Comparison of ENCODE assay signal across 11 mouse cellular contexts in the genomic region with DNA sequence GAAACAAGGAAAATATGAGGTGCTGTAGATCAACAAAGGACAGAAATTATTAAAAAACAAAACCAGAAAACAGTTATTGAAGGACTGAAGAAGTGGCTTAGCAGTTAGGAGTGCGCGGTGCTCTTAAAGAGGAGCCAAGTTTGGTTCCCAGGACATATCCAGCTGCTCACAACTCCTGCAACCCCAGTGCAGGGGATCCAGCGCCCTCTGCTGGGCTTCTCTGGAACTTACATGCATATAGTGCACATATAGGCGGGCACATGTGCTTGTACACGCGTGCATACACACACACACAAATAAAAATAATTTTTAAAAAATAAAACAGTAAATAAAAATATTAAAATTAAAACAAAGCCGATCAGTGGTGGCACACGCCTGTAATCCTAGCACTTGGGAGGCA. TPM values are rescaled to one million over a fixed set of nuclear protein-coding genes. Genes with fewer than 3 reads are reported as not detected.
A peak's percentile ranks its signal among the peaks of the same experiment; 100 is the strongest.
DNase-seq lines count a peak whose midpoint lies in the region; ATAC-seq and TF ChIP-seq lines count a peak whose summit lies in the region.
"Had no signal": no experiment of that assay in that cellular context is flagged by ENCODE, and none has a peak within 500 bp of the region (broad histone marks: within the 10 kb centered on the region; RNA-seq: fewer than 3 reads in every experiment).

No protein-coding gene starts in this region.

- H3K4me3 ChIP-seq in left cerebral cortex, adult 2 months, result no peak overlapping the region
- H3K4me3 ChIP-seq in small intestine, adult 2 months (ENCODE audit: low read depth, low read length), result no peak overlapping the region
- H3K4me3 ChIP-seq in midbrain, embryonic 14.5 days (replicated peaks; ENCODE audit: low read depth, low read length), result no peak overlapping the region
- H3K4me3 ChIP-seq: stomach, embryonic 15.5 days had no signal

- H3K9me3 ChIP-seq in midbrain, embryonic 14.5 days (ENCODE audit: control insufficient read depth, low read length), result no peaks in the 10 kb centered on the region
- H3K9me3 ChIP-seq: stomach, embryonic 15.5 days had no signal

- ATAC-seq in CD4-positive, CD25-positive, alpha-beta regulatory T cell, adult 4 months, result no peak
- ATAC-seq in midbrain, embryonic 14.5 days (ENCODE audit: low FRiP score, low TSS enrichment), result no peak
- no peak for ATAC-seq in erythroid progenitor cell, adult 5-6 weeks (replicated peaks; ENCODE audit: low FRiP score, poor library complexity, severe bottlenecking)

- no peaks in the 10 kb centered on the region for H3K36me3 ChIP-seq in small intestine, adult 2 months (ENCODE audit: control insufficient read depth, insufficient read depth, low read length)
- H3K36me3 ChIP-seq in midbrain, embryonic 14.5 days (ENCODE audit: control insufficient read depth, insufficient read depth, low read length), result no peaks in the 10 kb centered on the region
- H3K36me3 ChIP-seq: stomach, embryonic 15.5 days had no signal

- H3K4me1 ChIP-seq in small intestine, adult 2 months (ENCODE audit: control insufficient read depth, insufficient read depth, insufficient read length, low read length), result no peaks in the 10 kb centered on the region
- H3K4me1 ChIP-seq in midbrain, embryonic 14.5 days (ENCODE audit: control insufficient read depth, insufficient read depth, low read length), result no peaks in the 10 kb centered on the region
- H3K4me1 ChIP-seq: stomach, embryonic 15.5 days had no signal

- no peak overlapping the region for H3K4me2 ChIP-seq in midbrain, embryonic 14.5 days (ENCODE audit: low read length)
- H3K4me2 ChIP-seq: stomach, embryonic 15.5 days had no signal

- no peak overlapping the region for H3K9ac ChIP-seq in midbrain, embryonic 14.5 days (replicated peaks; ENCODE audit: low read length)
- H3K9ac ChIP-seq: stomach, embryonic 15.5 days had no signal

- intact Hi-C loops in left cerebral cortex, adult 2 months (cut with DNase I), result no loop called here
- intact Hi-C loops in left cerebral cortex, postnatal 36 days (cut with DNase I), result no loop called here

- peak; percentile 39 for DNase-seq in CD4-positive, CD25-positive, alpha-beta regulatory T cell, adult 2 months (ENCODE audit: low read depth, low spot score)
- DNase-seq in left cerebral cortex, adult 2 months (ENCODE audit: extremely low spot score in 1 of 2, low spot score in 2 of 2), result no peak
- no peak for DNase-seq in left cerebral cortex, postnatal 36 days (ENCODE audit: low spot score in 2 of 2)
- no peak for DNase-seq in brain, embryonic 14.5 days (ENCODE audit: low read depth)
- DNase-seq in midbrain, embryonic 14.5 days, result no peak
- DNase-seq: cerebellum, adult 11-12 months; gastrocnemius, postnatal 25 days had no signal

- H3K27ac ChIP-seq in left cerebral cortex, adult 2 months, result no peak overlapping the region
- no peak overlapping the region for H3K27ac ChIP-seq in small intestine, adult 2 months (ENCODE audit: insufficient read depth, low read depth, low read length)
- no peak overlapping the region for H3K27ac ChIP-seq in midbrain, embryonic 14.5 days (replicated peaks; ENCODE audit: low read depth, low read length)
- H3K27ac ChIP-seq: stomach, embryonic 15.5 days had no signal

- TF ChIP-seq POLR2A in brain, embryonic 14.5 days (IDR thresholded peaks at IDR 0.05; ENCODE audit: borderline replicate concordance, extremely low read depth, insufficient read depth, insufficient read length, poor library complexity, severe bottlenecking), result no peak
- TF ChIP-seq POLR2A in small intestine, adult 2 months (IDR thresholded peaks at IDR 0.05; ENCODE audit: low read depth, low read length), result no peak

- TF ChIP-seq CTCF in left cerebral cortex, adult 2 months (IDR thresholded peaks at IDR 0.05), result peak; percentile 54
- TF ChIP-seq CTCF in brain, embryonic 14.5 days (IDR thresholded peaks at IDR 0.05; ENCODE audit: borderline replicate concordance, extremely low read depth, insufficient read depth, insufficient read length), result peak; percentile 50; the same call in 1 of the 2 replicates
- TF ChIP-seq CTCF in small intestine, adult 2 months (IDR thresholded peaks at IDR 0.05; ENCODE audit: extremely low read depth, insufficient read length, insufficient replicate concordance, low read depth, low read length), result peak; percentile 53; the same call in 1 of the 2 replicates

- H3K27me3 ChIP-seq in small intestine, adult 2 months (ENCODE audit: control insufficient read depth, insufficient read depth, low read length), result no peaks in the 10 kb centered on the region
- no peaks in the 10 kb centered on the region for H3K27me3 ChIP-seq in midbrain, embryonic 14.5 days (ENCODE audit: control insufficient read depth, insufficient read depth, low read length)
- H3K27me3 ChIP-seq: stomach, embryonic 15.5 days had no signal

- WGBS in small intestine, adult 2 months, result 81% methylated on average over 8 of the region's 8 CpGs
- WGBS in midbrain, embryonic 14.5 days, result 83% methylated on average over 8 of the region's 8 CpGs

RNA-seq across cellular contexts. Expression of gene Ipo5, which starts 59.6 kb away (rescaled TPM):
- 10 to 100 TPM; 39.4 to 50.7 TPM for polyA plus RNA-seq in CD4-positive, CD25-positive, alpha-beta regulatory T cell, adult 4 months (2017; shearing (Covaris generic))
- total RNA-seq in left cerebral cortex, adult 2 months (2021), result 100 to 1,000 TPM; 103 to 112 TPM
- total RNA-seq in left cerebral cortex, postnatal 36 days (2021), result 100 to 1,000 TPM; 107 to 110 TPM
- 63.5 and 80.2 TPM in 2 replicates for polyA plus RNA-seq in brain, embryonic 14.5 days (2012; rRNA removed)
- polyA plus RNA-seq in small intestine, adult 2 months (2012; rRNA removed), result 4.1 and 6.0 TPM in 2 replicates
- 57.5 and 77.8 TPM in 2 replicates for polyA plus RNA-seq in midbrain, embryonic 14.5 days (2014; fragmentation: Nextera tagmentation; extraction: Ambion mirVana)
- 38.1 and 38.2 TPM in 2 replicates for total RNA-seq in erythroid progenitor cell, adult 5-6 weeks (2015; ENCODE audit: low replicate concordance)
- 43.8 and 46.9 TPM in 2 replicates for total RNA-seq in erythroid progenitor cell, adult 5-6 weeks (2017; ENCODE audit: low replicate concordance)
